Mouse (Mus musculus): ENCODE data around the gene Disp1. TPM values are rescaled to one million over a fixed set of nuclear protein-coding genes. Genes with fewer than 3 reads are reported as not detected.

Disp1 gene
- total RNA-seq, 2 experiments from 2014 or later, result 5.6 to 6.8 TPM

DNA sequence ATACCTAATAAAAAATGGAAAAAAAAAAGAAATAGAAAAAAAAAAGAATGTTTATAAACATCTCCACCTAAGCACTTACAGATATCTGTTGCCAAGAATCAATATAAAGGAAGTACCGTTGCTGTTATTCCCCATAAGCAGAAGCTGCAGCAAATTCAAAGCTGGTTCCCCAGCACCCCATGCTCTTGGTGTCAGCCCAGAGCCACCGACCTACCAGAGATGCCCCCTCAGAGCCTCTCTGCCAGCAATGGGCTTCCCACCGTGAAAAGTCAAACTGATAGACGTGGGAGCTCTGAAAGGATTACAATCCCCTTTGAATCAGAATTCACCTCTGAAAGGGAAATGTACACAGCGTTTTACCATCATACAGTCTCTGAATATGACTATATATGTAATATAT lies 78.8 kb downstream of the Disp1 start:
- intact Hi-C loops (cut with DNase I), result no loop called here

DNA sequence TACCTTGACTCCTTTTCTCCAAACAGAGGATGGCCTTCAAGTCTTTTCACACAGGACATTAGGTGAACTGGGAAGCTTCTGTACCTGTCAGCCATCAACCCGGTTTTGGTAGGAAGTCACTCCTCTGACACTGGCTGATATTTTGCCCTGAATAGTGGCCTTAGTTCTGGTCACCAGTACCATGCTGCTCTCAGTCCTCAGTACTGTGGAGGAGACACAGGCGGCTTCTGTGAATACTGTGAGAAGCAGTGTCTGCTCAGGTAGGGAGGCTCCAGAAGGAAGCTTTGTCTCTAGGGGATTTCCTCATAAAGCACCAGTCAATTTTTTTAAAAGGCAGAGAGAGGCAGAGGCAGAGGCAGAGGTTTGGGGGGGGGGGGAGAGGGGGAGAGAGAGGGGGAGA lies 80.0 kb downstream of the Disp1 start:
- intact Hi-C loops (cut with DNase I), result no loop called here
- DNase-seq (ENCODE audit: low spot score in 2 of 2), result no peak

More for the DNA sequence above, 78.8 kb downstream of the Disp1 start:
- DNase-seq (ENCODE audit: low spot score in 2 of 2), result no peak

DNA sequence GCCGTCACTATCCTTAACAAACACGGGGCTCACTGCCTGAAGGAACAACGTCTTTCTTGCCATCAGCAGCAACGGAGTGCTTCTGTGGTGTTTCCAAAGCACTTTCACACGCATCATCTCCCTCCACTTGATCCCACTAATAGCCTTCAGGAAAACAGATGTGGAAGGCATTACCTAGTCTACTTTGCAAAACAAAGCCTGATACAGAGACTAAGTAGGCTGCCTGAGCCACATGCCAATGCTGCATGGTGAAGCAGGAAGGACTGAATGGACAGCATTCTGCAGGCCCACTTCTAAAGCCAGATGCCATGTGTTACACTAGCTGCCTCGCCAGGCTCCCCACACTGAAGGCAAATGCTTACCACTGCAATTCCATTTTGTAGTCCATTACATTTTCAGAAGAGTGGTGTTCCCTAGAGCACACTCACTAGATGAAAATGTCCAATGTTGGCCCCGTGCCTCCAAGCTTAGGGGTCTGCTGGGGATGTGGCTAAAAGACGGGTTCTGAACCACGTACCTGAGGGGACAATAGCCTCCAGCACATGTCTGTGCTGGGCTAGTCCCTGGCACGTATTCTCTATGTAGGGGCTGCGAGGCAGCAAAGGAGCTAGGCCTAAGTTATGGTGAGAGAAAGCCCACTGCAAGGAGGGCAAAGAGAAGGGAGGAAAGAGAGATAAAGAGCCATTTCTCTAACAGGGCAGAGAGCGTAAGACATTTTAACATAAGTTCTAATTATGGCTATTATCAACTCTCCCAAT lies 80.6 kb downstream of the Disp1 start:
- intact Hi-C loops (cut with DNase I), result no loop called here
- no peak for DNase-seq (ENCODE audit: low spot score in 2 of 2)

DNA sequence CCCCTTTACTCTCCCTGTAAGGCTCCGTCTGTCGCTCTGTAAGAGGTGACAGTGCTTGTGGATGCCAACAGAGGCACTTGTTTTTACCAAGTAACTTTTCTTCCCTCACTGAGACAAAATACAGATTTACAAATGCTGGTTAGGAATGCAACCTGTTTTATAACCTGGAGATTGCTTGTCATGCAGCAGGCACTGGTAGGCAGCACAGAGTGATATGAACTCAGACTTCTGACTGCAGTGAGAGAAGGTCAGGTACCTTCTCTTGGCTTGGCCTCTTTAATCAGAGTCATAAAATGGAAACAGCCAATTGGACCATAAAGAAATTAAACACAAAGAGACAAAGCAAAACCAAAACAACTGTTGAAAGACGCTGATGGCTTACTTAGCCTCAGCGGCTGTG lies 83.2 kb downstream of the Disp1 start:
- DNase-seq (ENCODE audit: low spot score in 2 of 2), result no peak
- intact Hi-C loops (cut with DNase I), result no loop called here

DNA sequence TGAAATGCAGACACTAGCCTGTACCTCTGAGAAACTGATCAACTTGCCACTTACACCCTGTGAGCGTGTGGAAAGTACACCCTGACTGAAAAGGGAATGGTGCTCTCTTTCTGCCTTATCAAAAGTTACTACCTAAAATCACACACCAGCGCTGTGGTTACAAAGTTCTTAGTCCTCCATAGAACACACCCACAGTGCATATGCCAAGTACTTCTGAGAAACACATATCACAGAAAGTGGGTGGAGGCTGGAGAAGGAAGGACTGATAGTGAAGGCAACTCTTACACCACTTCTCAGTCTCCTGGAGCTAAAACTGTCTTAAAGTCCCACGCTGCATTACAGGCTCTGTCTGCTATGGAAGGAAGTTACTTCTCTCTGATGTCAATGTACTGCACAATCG lies 86.9 kb downstream of the Disp1 start:
- DNase-seq (ENCODE audit: low spot score in 2 of 2), result no peak
- intact Hi-C loops (cut with DNase I), result no loop called here

DNA sequence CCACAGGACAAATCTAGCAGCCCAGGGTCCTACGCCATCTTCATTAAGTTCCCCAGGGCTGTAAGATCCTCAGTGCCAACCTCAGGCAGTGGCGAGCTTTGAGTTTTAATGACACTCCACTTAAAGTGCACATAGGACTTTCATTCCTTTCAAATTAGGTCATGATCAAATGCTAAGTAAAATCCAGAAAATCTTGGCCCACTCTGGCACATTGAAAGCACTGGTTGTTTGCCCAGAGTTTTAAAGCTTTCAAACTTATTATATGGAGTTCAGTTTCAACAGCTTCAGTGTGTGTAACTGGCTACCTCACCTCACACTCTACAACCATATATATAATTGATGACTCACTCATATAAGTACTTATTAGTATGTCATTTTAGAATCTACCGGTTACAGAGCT lies 87.9 kb downstream of the Disp1 start:
- intact Hi-C loops (cut with DNase I), result no loop called here

DNA sequence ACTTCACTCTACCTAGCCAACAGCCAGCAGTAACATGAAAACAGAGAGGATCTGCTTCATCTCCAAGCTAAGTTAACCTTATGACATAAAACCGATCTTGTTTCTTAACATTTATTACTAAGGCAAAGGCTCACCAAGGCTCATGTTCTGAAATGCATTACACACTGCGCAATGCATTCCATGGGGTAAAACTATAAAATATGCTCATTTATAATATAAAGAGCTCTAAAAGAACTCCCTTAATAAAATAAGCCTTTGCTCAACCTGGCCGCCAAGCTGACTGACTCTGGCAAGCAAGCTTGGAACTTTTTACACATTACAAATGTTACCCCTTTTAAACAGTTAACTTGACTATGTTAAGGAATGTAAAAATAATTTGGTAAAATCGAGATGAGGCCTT lies 94.1 kb downstream of the Disp1 start:
- intact Hi-C loops (cut with DNase I), result no loop called here
- DNase-seq (ENCODE audit: low spot score in 2 of 2), result no peak

More for the DNA sequence above, 87.9 kb downstream of the Disp1 start:
- no peak for DNase-seq (ENCODE audit: low spot score in 2 of 2)

DNA sequence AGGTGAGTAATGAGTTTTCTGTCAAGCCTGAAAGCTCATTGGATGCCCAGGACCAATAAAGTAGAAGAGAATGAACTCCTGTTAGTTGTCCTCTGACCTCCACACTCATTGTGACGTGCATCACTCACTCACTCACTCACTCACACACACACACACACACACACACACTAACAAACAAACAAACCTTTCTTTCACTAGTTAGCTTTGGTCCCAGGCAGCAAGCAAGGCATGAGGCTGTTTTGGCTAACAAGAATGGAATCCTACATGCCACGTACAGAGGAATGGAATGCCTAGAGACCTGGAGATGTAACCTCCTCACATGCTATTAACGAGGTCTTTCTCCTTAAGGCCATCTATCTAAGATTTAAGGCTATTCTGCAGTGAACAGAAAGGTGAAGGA lies 97.6 kb downstream of the Disp1 start:
- intact Hi-C loops (cut with DNase I), result no loop called here
- no peak for DNase-seq (ENCODE audit: low spot score in 2 of 2)

DNA sequence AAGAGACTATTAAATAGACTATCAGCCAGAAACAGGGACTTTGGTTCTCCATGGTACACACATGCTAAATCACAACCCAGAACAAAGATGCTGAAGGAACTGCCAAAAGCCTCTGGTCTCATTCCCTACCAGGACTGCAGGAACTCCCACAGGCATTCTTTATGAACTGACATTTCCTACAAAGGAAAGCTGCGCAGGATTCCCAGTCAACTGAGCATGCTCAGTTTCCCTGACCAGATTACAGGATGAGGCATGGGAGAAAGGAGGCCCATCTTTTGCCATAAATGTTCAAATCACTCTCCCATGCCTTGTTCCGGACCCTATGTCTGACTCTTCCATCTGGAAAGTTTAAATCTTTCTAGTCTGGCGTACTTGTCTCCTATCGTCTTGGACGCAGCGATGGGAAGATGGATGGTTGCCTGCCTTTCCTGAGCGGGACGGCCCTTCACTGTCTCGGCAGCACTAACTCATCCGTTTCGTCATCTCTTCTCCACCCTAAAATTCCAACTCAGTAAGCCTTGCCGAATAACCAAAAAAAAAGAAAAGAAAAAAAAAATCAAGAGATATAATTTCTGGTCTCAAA lies 100.9 kb downstream of the Disp1 start:
- DNase-seq (ENCODE audit: low spot score in 2 of 2), result no peak
- intact Hi-C loops (cut with DNase I), result no loop called here

DNA sequence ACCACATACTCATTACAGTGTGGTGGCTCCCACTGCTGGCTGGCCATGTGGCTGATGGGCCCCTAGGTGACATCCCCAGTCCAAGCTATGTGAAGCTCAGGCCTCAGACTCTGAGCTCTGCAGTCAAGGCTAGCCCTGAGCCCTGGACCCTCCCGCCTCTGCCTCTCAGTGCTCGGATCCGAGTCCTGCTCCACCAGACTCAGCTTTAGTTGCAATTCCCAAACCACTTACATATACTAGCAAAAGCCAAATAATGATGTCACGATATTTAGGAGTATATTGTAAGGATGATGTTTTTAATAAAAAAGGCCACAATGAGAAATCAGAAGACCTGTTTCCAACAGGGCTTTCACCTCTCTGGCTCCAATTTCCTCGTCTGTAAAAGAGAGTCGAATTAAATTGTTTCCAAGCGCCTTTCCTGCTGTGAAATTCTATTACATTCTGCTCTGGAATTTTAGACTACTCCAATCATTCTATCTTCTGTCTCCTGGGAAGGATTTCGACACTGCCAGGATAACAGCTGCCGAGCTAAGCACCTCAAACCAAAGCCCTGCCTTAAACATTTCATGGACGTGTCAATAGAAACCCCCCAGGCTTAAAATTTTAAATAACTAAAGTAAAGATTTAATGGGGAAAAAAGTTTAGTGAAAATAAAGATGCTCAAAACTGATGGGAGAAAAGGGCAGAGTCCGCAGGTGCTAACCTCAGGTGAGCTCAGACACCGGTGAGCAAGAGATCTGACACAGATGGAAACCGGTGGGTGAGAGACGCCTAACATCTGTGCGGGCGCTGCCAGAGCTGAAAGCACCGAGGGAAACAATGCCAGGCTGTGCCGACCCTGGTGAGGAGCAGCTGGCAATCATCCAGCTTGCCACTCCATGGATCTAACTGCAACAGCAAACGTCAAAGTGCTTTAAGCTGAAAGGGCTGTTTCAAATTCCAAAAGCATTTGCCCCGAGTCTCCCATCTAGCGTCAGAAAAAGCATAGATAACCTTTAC lies 103.2 kb downstream of the Disp1 start:
- no peak for DNase-seq (ENCODE audit: low spot score in 2 of 2)

DNA sequence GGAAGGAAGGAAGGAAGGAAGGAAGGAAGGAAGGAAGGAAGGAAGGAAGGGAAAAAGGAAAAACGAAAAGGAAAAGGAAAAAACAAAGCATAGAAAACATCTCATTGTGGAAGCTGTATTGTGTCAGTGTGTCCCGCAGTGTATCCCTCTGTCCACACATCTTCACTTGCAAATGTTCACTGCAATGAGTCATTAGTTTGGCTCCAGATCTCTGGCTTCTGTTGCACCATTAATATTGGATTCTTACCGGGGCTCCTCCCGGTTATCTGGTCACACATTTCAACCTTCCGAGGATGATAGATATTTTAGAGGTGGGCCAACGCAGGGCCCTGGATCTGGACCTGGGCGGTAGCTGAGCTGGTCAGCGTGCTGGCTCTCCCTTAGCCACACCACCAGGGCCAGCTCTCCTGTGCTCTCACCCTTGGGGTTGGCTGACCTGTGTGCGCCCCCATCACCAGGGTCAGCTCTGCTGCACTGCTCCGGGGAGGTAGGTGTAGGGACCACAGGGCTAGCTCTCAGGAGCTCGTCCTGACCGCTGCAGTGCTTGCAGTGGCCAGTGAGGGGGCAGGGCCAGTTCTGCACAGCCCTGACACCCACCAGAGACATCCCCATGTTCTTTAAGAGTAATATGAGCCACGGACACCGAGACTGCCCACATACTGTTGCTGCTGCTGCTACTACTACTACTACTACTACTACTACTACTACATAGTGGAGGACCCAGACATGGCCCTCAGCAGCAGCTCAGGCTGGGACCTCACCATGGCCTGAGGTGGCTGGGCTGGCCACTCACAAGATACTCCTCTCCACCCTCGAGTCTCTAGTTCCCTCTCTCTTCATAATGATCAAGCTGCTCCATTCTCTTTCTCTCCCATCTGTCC lies 104.1 kb downstream of the Disp1 start:
- no peak for DNase-seq (ENCODE audit: low spot score in 2 of 2)
- intact Hi-C loops (cut with DNase I), result no loop called here

More for the DNA sequence above, 103.2 kb downstream of the Disp1 start:
- intact Hi-C loops (cut with DNase I), result no loop called here

DNA sequence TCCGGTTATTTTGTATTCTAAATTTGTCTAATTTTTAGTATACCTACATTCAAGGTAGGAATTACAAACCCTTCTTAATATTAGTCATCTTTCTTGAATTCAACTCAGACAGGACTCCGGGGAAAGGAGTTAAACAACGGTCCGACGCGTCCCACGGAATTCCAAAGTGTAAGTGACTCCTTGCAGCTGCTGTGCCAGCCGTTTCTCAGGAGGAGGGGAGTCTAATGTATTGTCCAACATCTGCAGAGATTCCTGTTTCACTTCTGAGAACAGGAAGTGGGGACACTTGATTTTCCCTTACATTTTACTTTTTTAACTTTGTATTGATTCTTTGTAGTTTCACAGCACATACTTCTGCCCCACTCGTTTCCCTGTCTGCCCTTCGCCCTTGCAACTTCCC lies 104.9 kb downstream of the Disp1 start:
- intact Hi-C loops (cut with DNase I), result no loop called here
- no peak for DNase-seq (ENCODE audit: low spot score in 2 of 2)

DNA sequence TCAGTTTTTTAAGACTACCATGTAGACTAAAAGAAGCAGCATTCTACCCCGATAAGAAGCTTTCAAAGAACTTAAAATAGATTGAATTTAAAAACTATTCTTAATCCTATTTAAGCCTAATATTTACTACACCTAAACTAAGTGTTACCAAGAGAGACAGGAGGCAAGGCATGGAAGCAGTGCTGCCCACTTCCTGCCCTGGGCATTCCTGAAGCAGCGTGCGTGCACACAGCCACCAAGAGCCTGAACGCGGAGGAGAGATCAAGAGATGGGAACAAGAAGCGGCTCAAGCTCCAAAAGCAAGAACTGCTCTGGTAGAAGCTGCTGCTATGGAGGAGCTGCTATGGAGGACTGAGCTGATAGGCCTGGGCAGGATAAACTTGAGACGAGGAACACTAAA lies 106.2 kb downstream of the Disp1 start:
- DNase-seq (ENCODE audit: low spot score in 2 of 2), result no peak
- intact Hi-C loops (cut with DNase I), result no loop called here

DNA sequence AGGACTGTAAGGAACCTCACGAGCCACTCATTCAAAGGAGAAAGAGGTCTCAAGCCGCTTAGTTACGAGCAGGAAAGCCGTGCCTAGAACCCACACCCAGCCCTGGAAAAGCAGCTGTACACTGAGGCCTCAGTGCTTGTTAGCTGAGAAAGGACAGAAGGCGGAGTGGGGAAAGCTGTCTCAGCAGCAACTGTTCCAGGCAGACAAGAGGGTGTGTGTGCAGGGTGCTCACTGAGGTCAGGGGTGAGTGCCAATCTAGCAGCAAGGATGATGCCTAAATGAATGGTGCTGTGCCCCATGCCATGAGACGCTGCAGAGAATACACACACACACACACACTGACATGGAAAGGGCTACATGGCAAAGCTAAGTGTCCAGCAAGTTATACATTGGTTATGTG lies 106.8 kb downstream of the Disp1 start:
- intact Hi-C loops (cut with DNase I), result no loop called here
- no peak for DNase-seq (ENCODE audit: low spot score in 2 of 2)

DNA sequence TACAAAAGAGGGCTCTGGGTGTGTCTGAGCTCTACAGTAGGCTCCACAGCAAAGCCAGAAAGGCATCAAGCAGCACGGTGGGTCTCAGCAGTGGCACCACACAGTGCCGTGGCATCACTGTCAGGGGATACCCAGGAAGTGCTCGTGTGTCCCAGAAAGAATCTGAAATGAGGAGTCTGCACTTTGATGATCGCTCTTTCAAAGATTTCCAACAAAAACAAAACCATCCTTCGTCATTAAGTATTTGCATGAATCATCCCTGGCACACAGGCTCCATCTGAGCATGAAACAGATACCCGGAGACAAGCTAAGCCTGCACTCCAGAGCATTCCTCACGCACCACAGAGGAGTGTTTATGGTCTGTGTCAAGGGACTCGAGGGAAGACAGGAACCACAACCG lies 107.8 kb downstream of the Disp1 start:
- intact Hi-C loops (cut with DNase I), result no loop called here
- no peak for DNase-seq (ENCODE audit: low spot score in 2 of 2)

DNA sequence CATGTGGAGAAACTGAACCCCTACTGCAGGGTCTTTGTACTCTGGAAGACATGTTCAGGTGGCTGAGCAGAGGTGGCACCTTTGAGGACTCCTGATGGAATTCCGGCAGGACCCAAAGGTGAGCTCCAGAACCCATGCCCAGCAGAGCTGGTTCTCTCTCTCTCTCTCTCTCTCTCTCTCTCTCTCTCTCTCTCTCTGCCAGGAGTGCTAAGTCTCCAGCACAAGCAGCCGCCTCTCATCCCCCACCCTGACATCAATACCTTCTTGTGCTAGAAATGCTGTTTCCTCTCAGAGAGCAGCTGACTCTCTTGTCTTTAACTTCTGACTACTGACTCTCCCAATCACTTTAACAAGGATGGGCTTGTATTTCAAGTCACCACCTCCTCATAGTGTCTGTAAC lies 113.8 kb downstream of the Disp1 start:
- intact Hi-C loops (cut with DNase I), result no loop called here
- DNase-seq (ENCODE audit: low spot score in 2 of 2), result no peak

DNA sequence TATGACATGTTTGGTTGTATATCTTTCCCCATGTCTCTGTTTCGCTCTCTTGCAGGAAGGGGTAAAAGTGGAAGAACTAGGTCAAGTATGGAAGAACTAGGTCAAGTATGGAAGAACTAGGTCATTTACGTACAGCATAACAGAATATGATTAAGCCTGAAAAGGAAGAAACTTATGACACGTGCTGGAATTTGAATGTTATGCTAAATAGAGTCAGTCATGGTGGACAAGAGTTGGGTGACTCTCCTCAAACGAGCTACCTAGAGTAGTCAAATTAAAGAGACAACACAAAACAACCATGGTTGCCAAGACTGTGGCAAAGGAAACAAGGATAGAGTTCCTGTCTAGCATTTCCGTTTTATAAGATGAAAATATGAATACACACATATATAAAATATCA lies 116.6 kb downstream of the Disp1 start:
- intact Hi-C loops (cut with DNase I), result no loop called here
- no peak for DNase-seq (ENCODE audit: low spot score in 2 of 2)

DNA sequence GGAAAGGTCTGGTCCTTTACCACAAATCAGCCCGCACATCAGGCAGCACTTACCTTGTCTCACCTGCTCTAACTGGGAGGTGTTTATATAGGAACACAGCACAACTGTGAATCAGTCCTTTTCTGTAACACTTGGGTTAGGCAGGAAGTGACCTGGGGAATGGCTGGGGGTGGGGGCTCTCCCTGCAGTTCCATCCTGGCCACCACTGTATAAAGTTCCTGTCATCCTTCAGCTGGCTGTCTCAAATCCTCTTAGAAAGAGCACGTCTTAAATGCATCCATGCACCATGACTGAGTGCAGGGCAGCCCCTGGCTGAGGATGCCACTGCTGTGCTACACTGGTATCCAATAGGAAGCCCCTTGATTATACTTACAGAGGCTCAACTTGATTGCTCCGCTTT lies 118.5 kb downstream of the Disp1 start:
- intact Hi-C loops (cut with DNase I), result no loop called here
- DNase-seq (ENCODE audit: low spot score in 2 of 2), result no peak

DNA sequence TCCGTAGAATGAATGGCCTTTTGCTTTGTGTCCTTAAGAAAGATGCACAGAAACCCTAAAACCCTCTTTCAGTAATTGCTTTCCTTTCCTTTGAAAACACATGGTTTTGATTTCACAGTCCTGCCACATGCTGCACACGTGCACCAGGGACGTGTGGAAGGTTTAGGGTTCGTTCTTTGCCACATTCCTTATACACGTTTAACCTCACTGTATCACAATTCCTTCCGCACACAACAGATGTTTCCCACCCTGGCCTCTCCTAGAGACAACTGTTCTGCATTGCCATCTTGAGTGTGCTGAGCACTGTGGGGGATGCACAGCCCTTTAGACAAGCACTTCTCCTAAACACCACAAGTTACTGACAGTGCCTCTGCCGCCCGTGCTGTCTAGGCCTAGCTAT lies 119.2 kb downstream of the Disp1 start:
- intact Hi-C loops (cut with DNase I), result no loop called here
- DNase-seq (ENCODE audit: low spot score in 2 of 2), result no peak

DNA sequence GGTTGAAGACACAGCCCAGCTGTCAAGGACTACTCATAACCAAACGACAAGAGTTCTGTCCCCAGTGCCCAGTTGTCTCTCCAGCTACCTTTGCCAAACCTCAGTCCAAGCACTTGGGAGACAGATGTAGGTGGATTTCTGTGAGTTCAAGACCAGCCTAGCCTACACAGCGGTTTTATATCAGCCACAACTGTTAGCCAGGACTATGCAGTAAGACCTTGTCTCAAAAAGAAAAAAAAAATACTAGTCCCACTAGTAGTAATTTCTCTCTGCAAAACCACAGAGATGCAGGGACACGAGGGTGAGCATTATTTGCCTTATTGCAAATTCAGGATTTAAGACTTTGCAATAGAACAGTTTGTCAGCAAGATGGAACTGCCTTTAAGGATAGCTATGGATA lies 120.0 kb downstream of the Disp1 start:
- no peak for DNase-seq (ENCODE audit: low spot score in 2 of 2)
- intact Hi-C loops (cut with DNase I), result no loop called here

Measured in left cerebral cortex, postnatal 36 days (tissue).